Mouse (Mus musculus) 416B (cell line): ENCODE results near the gene Nubp1.

Source experiments
- DNase-seq: peaks from one replicate; pipeline ENCODE4 v3.0.0; 2011; ENCODE audit warnings: low read depth

The Nubp1 gene

GRCm38 (mm10) chr16:10411764-10412746, at the start of gene Nubp1:
Gene Nubp1, plus strand, starts transcription at chr16:10411948.
- DNase-seq = peak; percentile 96

GRCm38 (mm10) chr16:10363061-10363460, 48.7 kb upstream of the Nubp1 start:
- no peak for DNase-seq

- no peak for DNase-seq
Measured at GRCm38 (mm10) chr16:10365796-10366195, 46.0 kb upstream of the Nubp1 start.

GRCm38 (mm10) chr16:10366240-10367217, 45.2 kb upstream of the Nubp1 start:
- DNase-seq = no peak

GRCm38 (mm10) chr16:10369468-10369934, 42.2 kb upstream of the Nubp1 start:
- no peak for DNase-seq

- DNase-seq = no peak
Measured at GRCm38 (mm10) chr16:10369996-10370395, 41.8 kb upstream of the Nubp1 start.

- no peak for DNase-seq
Measured at GRCm38 (mm10) chr16:10372372-10372771, 39.4 kb upstream of the Nubp1 start.

GRCm38 (mm10) chr16:10374254-10375011, 37.3 kb upstream of the Nubp1 start:
- no peak for DNase-seq

- no peak for DNase-seq
Measured at GRCm38 (mm10) chr16:10377286-10377685, 34.5 kb upstream of the Nubp1 start.

- no peak for DNase-seq
Measured at GRCm38 (mm10) chr16:10379531-10379930, 32.2 kb upstream of the Nubp1 start.

GRCm38 (mm10) chr16:10384060-10384497, 27.7 kb upstream of the Nubp1 start:
- DNase-seq = peak; percentile 65

- peak; percentile 25 for DNase-seq
Measured at GRCm38 (mm10) chr16:10384544-10384943, 27.2 kb upstream of the Nubp1 start.

GRCm38 (mm10) chr16:10385261-10385660, 26.5 kb upstream of the Nubp1 start:
- no peak for DNase-seq

- DNase-seq = no peak
Measured at GRCm38 (mm10) chr16:10388634-10389365, 22.9 kb upstream of the Nubp1 start.

- peak; percentile 11 for DNase-seq
Measured at GRCm38 (mm10) chr16:10392587-10392986, 19.2 kb upstream of the Nubp1 start.

GRCm38 (mm10) chr16:10394699-10395540, 16.8 kb upstream of the Nubp1 start, which contains the start of gene Tekt5:
Gene Tekt5, minus strand, starts transcription at chr16:10395490.
- DNase-seq = no peak

- DNase-seq = no peak
Measured at GRCm38 (mm10) chr16:10398755-10399154, 13.0 kb upstream of the Nubp1 start.

- DNase-seq = peak; percentile 75
Measured at GRCm38 (mm10) chr16:10399160-10399559, 12.6 kb upstream of the Nubp1 start.

GRCm38 (mm10) chr16:10415976-10416375, 4.2 kb downstream of the Nubp1 start:
- DNase-seq = peak; percentile 31

GRCm38 (mm10) chr16:10416866-10417265, 5.1 kb downstream of the Nubp1 start:
- DNase-seq = no peak
